Mouse (Mus musculus): ENCODE data around the gene Olfr1393. TPM values are rescaled to one million over a fixed set of nuclear protein-coding genes. Genes with fewer than 3 reads are reported as not detected.
A peak's percentile ranks its signal among the peaks of the same experiment; 100 is the strongest.

The Olfr1393 gene
- total and polyA plus RNA-seq, 3 experiments, result 0.39 to 1.8 (median 0.39) TPM

GRCm38 (mm10) chr11:49245176-49245575, 32.9 kb upstream of the Olfr1393 start:
- Histone ChIP-seq H3K36me3 (ENCODE audit: control insufficient read depth, insufficient read depth, low read length) (peaks cover 4% of the 10 kb centered on the region; the same call in 1 of the 2 replicates), H3K27me3 (ENCODE audit: control insufficient read depth, insufficient read depth, low read length) (no peaks in the 10 kb centered on the region), H3K27ac (peak overlapping the region; percentile 97), H3K4me3 (peak overlapping the region; percentile 46), H3K9ac (ENCODE audit: low read depth, low read length) (peak overlapping the region; percentile 25), H3K79me2 (replicated peaks; ENCODE audit: control insufficient read depth, insufficient read depth, low read length) (no peaks in the 10 kb centered on the region), H3K4me1 (ENCODE audit: control insufficient read depth, insufficient read depth, low read length) (peaks cover 25% of the 10 kb centered on the region)
- WGBS, result 14% methylated on average over 7 of the region's 7 CpGs
- intact Hi-C loops (cut with DNase I), result no loop called here
- DNase-seq, result peak in 1 of 2 experiments; percentile 50
- no peak for TF ChIP-seq CTCF (IDR thresholded peaks at IDR 0.05)
- no peak for TF ChIP-seq POLR2A (IDR thresholded peaks at IDR 0.05; ENCODE audit: insufficient read depth, low read depth, low read length)
- TF ChIP-seq EP300 (IDR thresholded peaks at IDR 0.05; ENCODE audit: insufficient read depth, low read depth, low read length), result no peak

GRCm38 (mm10) chr11:49245634-49246415, 32.3 kb upstream of the Olfr1393 start:
- H3K4me3 ChIP-seq, result no peak overlapping the region
- H3K4me1 ChIP-seq (ENCODE audit: control insufficient read depth, insufficient read depth, low read length), result peaks cover 25% of the 10 kb centered on the region
- no peaks in the 10 kb centered on the region for H3K79me2 ChIP-seq (replicated peaks; ENCODE audit: control insufficient read depth, insufficient read depth, low read length)
- H3K27me3 ChIP-seq (ENCODE audit: control insufficient read depth, insufficient read depth, low read length), result no peaks in the 10 kb centered on the region
- intact Hi-C loops (cut with DNase I), result no loop called here
- H3K36me3 ChIP-seq (ENCODE audit: control insufficient read depth, insufficient read depth, low read length), result peaks cover 4% of the 10 kb centered on the region; the same call in 1 of the 2 replicates
- 21% methylated on average over 12 of the region's 12 CpGs for WGBS
- TF ChIP-seq EP300 (IDR thresholded peaks at IDR 0.05; ENCODE audit: insufficient read depth, low read depth, low read length) (0 out of 2 replicates have a peak, but pooled peaks have one; percentile 22), POLR2A (IDR thresholded peaks at IDR 0.05; ENCODE audit: insufficient read depth, low read depth, low read length) (no peak)
- peak overlapping the region; percentile 97 for H3K27ac ChIP-seq
- DNase-seq, result no peak
- peak overlapping the region; percentile 25; the same call in 1 of the 2 replicates for H3K9ac ChIP-seq (ENCODE audit: low read depth, low read length)

- TF ChIP-seq CTCF (IDR thresholded peaks at IDR 0.05), result no peak
- TF ChIP-seq EP300 (IDR thresholded peaks at IDR 0.05; ENCODE audit: insufficient read depth, low read depth, low read length), result no peak
- TF ChIP-seq POLR2A (IDR thresholded peaks at IDR 0.05; ENCODE audit: insufficient read depth, low read depth, low read length), result no peak
- peaks cover 24% of the 10 kb centered on the region for H3K4me1 ChIP-seq (ENCODE audit: control insufficient read depth, insufficient read depth, low read length)
- H3K79me2 ChIP-seq (replicated peaks; ENCODE audit: control insufficient read depth, insufficient read depth, low read length), result 0 out of 2 replicates have a peak, but pooled peaks cover 2% of the 10 kb centered on the region
- H3K4me3 ChIP-seq, result no peak overlapping the region
- intact Hi-C loops (cut with DNase I), result no loop called here
- no peaks in the 10 kb centered on the region for H3K27me3 ChIP-seq (ENCODE audit: control insufficient read depth, insufficient read depth, low read length)
- no peak overlapping the region; the same call in 1 of the 2 replicates for H3K27ac ChIP-seq
- WGBS, result 82% methylated on average over 4 of the region's 4 CpGs
- peaks cover 8% of the 10 kb centered on the region for H3K36me3 ChIP-seq (ENCODE audit: control insufficient read depth, insufficient read depth, low read length)
- H3K9ac ChIP-seq (ENCODE audit: low read depth, low read length), result no peak overlapping the region
- no peak for DNase-seq
Observed at GRCm38 (mm10) chr11:49246523-49246922, 31.6 kb upstream of the Olfr1393 start.

GRCm38 (mm10) chr11:49247255-49247654, 30.8 kb upstream of the Olfr1393 start:
- no peak overlapping the region for H3K4me3 ChIP-seq
- WGBS, result 74% methylated on average over 2 of the region's 2 CpGs
- H3K27me3 ChIP-seq (ENCODE audit: control insufficient read depth, insufficient read depth, low read length), result no peaks in the 10 kb centered on the region
- TF ChIP-seq POLR2A (IDR thresholded peaks at IDR 0.05; ENCODE audit: insufficient read depth, low read depth, low read length) (no peak), EP300 (IDR thresholded peaks at IDR 0.05; ENCODE audit: insufficient read depth, low read depth, low read length) (no peak), CTCF (IDR thresholded peaks at IDR 0.05) (no peak)
- peaks cover 14% of the 10 kb centered on the region for H3K36me3 ChIP-seq (ENCODE audit: control insufficient read depth, insufficient read depth, low read length)
- intact Hi-C loops (cut with DNase I), result no loop called here
- peak overlapping the region; percentile 99 for H3K27ac ChIP-seq
- H3K79me2 ChIP-seq (replicated peaks; ENCODE audit: control insufficient read depth, insufficient read depth, low read length), result 0 out of 2 replicates have a peak, but pooled peaks cover 2% of the 10 kb centered on the region
- DNase-seq, result no peak
- peaks cover 27% of the 10 kb centered on the region for H3K4me1 ChIP-seq (ENCODE audit: control insufficient read depth, insufficient read depth, low read length)
- no peak overlapping the region for H3K9ac ChIP-seq (ENCODE audit: low read depth, low read length)

GRCm38 (mm10) chr11:49248226-49248973, 29.7 kb upstream of the Olfr1393 start:
- H3K27ac ChIP-seq, result peak overlapping the region; percentile 99
- H3K79me2 ChIP-seq (replicated peaks; ENCODE audit: control insufficient read depth, insufficient read depth, low read length), result 0 out of 2 replicates have a peak, but pooled peaks cover 2% of the 10 kb centered on the region
- no peaks in the 10 kb centered on the region for H3K27me3 ChIP-seq (ENCODE audit: control insufficient read depth, insufficient read depth, low read length)
- peaks cover 23% of the 10 kb centered on the region for H3K36me3 ChIP-seq (ENCODE audit: control insufficient read depth, insufficient read depth, low read length)
- TF ChIP-seq POLR2A (IDR thresholded peaks at IDR 0.05; ENCODE audit: insufficient read depth, low read depth, low read length), result peak; percentile 31; the same call in 1 of the 2 replicates
- no peak for TF ChIP-seq CTCF (IDR thresholded peaks at IDR 0.05)
- DNase-seq, result peak; percentile 64 to 78
- intact Hi-C loops (cut with DNase I), result no loop called here
- no peak overlapping the region for H3K4me3 ChIP-seq
- peak overlapping the region; percentile 7; the same call in 1 of the 2 replicates for H3K9ac ChIP-seq (ENCODE audit: low read depth, low read length)
- 24% methylated on average over 6 of the region's 6 CpGs for WGBS
- peaks cover 32% of the 10 kb centered on the region for H3K4me1 ChIP-seq (ENCODE audit: control insufficient read depth, insufficient read depth, low read length)
